Mouse (Mus musculus) kidney, embryonic 14.5 days (tissue): Measurements from ENCODE around the gene Mtcl1. TPM values are rescaled to one million over a fixed set of nuclear protein-coding genes. Genes with fewer than 3 reads are reported as not detected.

Experiments
- ATAC-seq: fragments of 200-750 bp; cut with Nextera tagmentation; 2 replicates; pipeline ENCODE4 v1.8.0; 2017; ENCODE audit warnings: moderate number of reproducible peaks, mild to moderate bottlenecking, moderate TSS enrichment, moderate library complexity; ENCODE audit not compliant: low FRiP score, low TSS enrichment
- H3K27ac ChIP-seq: fragments of 300-500 bp; sonication (generic); 2 replicates; pipeline ENCODE4 v1.5.1; 2014; ENCODE audit warnings: low read depth, mild to moderate bottlenecking, low read length, moderate library complexity, mixed read lengths
- H3K27me3 ChIP-seq: fragments of 300-500 bp; sonication (generic); 2 replicates; pipeline ENCODE4 v1.6.1; 2014; ENCODE audit warnings: mild to moderate bottlenecking, low read length; ENCODE audit not compliant: control insufficient read depth, insufficient read depth
- H3K36me3 ChIP-seq: fragments of 300-500 bp; sonication (generic); 2 replicates; pipeline ENCODE4 v1.6.1; 2014; ENCODE audit warnings: low read length, mixed read lengths; ENCODE audit not compliant: control insufficient read depth, insufficient read depth
- H3K4me1 ChIP-seq: fragments of 300-500 bp; sonication (generic); 2 replicates; pipeline ENCODE4 v1.6.1; 2014; ENCODE audit warnings: low read length, mixed read lengths; ENCODE audit not compliant: control insufficient read depth, insufficient read depth
- H3K4me2 ChIP-seq: fragments of 300-500 bp; sonication (generic); replicated peaks from 2 replicates; pipeline ENCODE4 v1.6.1; 2014; ENCODE audit warnings: low read depth, mild to moderate bottlenecking, low read length
- H3K4me3 ChIP-seq: fragments of 300-500 bp; sonication (generic); 2 replicates; pipeline ENCODE4 v1.5.1; 2014; ENCODE audit warnings: mild to moderate bottlenecking, low read length
- H3K9ac ChIP-seq: fragments of 300-500 bp; sonication (generic); 2 replicates; pipeline ENCODE4 v1.6.1; 2014; ENCODE audit warnings: low read depth, mild to moderate bottlenecking, low read length, moderate library complexity
- H3K9me3 ChIP-seq: fragments of 300-500 bp; sonication (generic); 2 replicates; pipeline ENCODE4 v1.6.1; 2016; ENCODE audit warnings: low read length; ENCODE audit not compliant: control insufficient read depth
- WGBS: fragments of 180-500 bp; shearing (Covaris S2); extraction: QIAGEN DNeasy Blood & Tissue Kit; methylation state at CpG from one replicate; pipeline ENCODE4 v1.1.7; 2014; 5-methylcytosine and 5-hydroxymethylcytosine counted together
- polyA plus RNA-seq: library from polyadenylated mRNA; unstranded; fragments of >200 nt; fragmentation: Nextera tagmentation; extraction: Ambion mirVana; gene quantifications from 2 replicates; pipeline ENCODE4 v1.2.1, GENCODE M21; 2014

Mtcl1 gene
- polyA plus RNA-seq, 1 experiment from 2014 or later, result 6.8 TPM

DNA sequence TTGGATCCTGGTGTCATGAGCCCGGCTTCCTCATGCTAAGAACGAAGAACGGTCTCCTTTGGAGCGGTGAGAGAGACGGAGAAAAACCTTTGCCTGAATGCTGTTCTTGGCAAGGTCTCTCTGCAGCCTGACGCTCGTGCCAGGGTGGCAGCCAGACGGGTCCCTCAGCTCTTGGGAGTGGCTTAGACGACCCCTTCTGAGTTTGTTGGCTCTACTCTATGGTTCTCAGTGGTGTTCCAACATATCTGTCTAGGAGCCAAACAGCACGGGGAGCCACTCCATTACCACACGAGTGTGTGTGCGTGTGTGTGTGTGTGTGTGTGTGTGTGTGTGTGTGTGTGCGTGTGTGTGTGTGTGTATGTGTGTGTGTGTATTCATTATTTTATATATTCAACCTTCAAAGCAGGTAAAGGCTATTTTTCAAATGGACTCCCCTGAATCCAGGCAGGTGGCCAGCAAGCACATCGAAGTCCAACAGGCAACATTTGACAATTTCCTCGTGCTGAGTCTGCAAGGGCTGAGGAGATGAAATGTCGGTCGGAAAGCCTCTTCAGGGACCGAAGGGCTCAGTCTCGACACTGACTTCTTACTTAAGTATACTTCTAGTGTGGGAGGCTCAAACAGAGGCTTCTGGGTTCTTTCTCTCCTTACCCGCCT lies 128.7 kb downstream of the Mtcl1 start:
- WGBS, result 84% methylated on average over 20 of the region's 20 CpGs
- H3K9me3 ChIP-seq, result no peaks in the 10 kb centered on the region
- no peak overlapping the region for H3K4me2 ChIP-seq
- H3K4me3 ChIP-seq, result no peak overlapping the region
- no peak overlapping the region for H3K27ac ChIP-seq
- H3K27me3 ChIP-seq, result no peaks in the 10 kb centered on the region
- no peaks in the 10 kb centered on the region for H3K4me1 ChIP-seq
- ATAC-seq, result no peak
- no peaks in the 10 kb centered on the region for H3K36me3 ChIP-seq
- H3K9ac ChIP-seq, result no peak overlapping the region

DNA sequence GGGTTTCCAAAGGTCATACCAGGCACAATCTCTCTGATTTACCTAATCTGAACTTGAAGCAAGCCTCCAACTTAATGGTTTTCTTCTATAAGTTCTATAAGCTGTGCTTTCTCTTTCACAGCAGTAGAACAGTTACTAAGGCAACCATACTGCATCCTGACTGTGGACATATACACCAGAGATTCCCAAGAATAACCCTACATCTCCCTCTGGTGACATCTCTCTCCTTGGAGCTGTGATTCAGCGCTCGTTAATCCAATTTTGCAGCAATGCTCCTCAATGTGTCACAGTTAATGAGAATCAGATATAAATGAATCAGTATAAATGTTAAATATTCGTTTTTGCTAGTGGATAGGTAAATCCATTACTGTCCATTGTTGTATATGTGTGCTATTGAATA lies 131.5 kb downstream of the Mtcl1 start:
- H3K27me3 ChIP-seq, result no peaks in the 10 kb centered on the region
- no peaks in the 10 kb centered on the region for H3K9me3 ChIP-seq
- H3K4me3 ChIP-seq, result no peak overlapping the region
- 96% methylated on average over 3 of the region's 3 CpGs for WGBS
- no peak overlapping the region for H3K9ac ChIP-seq
- no peak for ATAC-seq
- H3K4me2 ChIP-seq, result no peak overlapping the region
- no peaks in the 10 kb centered on the region for H3K36me3 ChIP-seq
- H3K27ac ChIP-seq, result no peak overlapping the region
- H3K4me1 ChIP-seq, result peaks cover 12% of the 10 kb centered on the region

DNA sequence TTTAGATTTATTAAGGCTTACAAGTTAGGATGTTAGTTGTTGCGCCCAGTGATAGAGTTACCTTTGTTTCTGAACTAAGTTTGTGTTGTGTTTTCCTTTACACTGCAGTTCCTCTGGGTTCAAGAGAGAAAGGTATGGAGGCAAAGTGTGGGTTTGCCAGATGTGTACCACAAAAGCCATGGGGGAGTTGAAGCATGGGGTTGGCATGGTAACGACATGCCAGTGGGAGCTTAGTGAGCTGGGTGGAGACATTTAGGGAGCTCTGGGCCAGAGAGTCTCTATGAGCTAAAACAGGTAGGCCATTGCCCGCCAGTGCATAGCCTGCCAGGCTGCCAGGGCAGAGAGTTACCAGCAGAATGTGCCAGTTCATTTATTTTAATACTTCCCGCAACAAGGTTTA lies 132.0 kb downstream of the Mtcl1 start:
- Histone ChIP-seq H3K27ac (no peak overlapping the region), H3K27me3 (no peaks in the 10 kb centered on the region), H3K9me3 (no peaks in the 10 kb centered on the region), H3K4me1 (peaks cover 12% of the 10 kb centered on the region), H3K9ac (no peak overlapping the region), H3K4me2 (no peak overlapping the region), H3K4me3 (no peak overlapping the region), H3K36me3 (no peaks in the 10 kb centered on the region)
- 94% methylated on average over 4 of the region's 4 CpGs for WGBS
- no peak for ATAC-seq

DNA sequence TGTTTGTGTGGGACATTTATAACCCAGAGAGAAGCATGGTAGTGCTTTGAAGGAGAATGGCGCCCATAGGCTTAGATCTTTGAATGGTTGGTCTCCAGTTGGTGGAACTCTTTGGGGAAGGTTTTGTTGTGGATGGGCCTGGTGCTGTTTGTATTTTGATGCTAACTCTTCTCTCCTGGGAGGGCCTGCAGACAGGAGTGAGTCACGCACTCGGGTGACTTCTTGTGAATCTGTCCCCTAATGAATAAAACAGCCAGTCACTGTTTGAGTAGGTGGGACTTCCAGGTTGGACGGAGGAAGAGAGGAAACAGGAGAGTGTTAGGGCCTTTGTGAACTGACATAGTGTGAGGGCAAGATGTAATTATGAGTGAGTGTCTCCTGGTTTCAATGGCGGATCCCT lies 132.4 kb downstream of the Mtcl1 start:
- H3K4me1 ChIP-seq, result peaks cover 12% of the 10 kb centered on the region
- H3K4me2 ChIP-seq, result no peak overlapping the region
- 84% methylated on average over 5 of the region's 5 CpGs for WGBS
- H3K27me3 ChIP-seq, result no peaks in the 10 kb centered on the region
- H3K9ac ChIP-seq, result no peak overlapping the region
- ATAC-seq, result no peak
- H3K27ac ChIP-seq, result no peak overlapping the region
- no peaks in the 10 kb centered on the region for H3K9me3 ChIP-seq
- H3K36me3 ChIP-seq, result no peaks in the 10 kb centered on the region
- H3K4me3 ChIP-seq, result no peak overlapping the region

DNA sequence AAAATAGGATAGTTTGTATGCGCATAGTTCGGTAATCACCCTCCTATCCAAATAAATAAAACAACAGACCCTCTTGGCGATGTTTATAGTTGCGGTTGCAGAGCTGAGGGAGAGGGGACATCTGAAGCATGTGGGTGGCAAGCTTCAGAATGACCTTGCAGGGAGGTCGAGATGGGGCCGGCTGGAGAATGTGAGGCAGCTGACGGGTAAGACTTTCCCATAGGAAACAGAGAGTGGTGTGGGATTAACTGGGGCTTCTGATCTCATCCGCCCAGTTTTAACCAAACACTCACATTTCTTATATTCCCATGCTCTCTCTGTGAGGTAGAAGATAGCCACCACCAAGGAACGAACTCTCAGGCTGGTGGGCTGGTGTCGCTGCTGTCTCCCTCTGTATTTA lies 134.1 kb downstream of the Mtcl1 start:
- 10% methylated on average over 10 of the region's 10 CpGs for WGBS
- ATAC-seq, result no peak
- H3K4me2 ChIP-seq, result peak overlapping the region; percentile 11; the same call in 1 of the 2 replicates

DNA sequence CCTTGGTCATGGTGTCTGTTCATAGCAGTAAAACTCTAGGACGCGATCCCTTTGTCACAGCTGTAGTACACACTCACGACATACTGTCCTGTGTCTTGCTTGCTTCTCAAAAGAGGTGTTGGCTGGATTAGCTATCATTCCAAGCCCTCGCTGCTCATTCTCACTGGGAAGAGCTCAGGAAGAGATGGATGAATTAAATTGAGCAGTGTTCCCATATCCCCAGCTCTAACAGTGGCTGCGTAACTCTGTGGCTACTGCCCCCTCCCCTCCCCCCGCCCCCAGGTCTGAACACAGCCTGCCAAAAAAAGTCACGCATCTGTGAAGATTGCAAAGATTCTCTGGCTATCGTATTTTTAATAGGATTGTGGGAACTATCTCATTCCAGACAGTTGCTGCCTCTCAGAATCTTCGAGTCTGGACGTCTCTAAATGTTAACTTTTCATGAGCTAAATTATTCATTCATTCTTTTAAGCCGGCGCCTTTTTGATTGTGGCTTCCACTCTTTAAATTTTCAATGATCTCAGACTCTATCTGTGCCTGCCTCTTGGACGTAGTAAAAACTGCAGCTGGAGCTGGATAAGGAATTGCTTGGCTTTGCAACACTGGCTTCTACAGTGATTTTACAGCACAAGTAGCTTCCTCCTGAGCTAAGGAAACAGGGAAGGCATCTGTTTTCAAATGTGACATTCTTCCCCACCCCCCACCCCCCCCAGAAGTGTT lies 134.8 kb downstream of the Mtcl1 start:
- Histone ChIP-seq H3K4me3 (no peak overlapping the region), H3K9ac (no peak overlapping the region), H3K4me2 (no peak overlapping the region; the same call in 1 of the 2 replicates), H3K36me3 (no peaks in the 10 kb centered on the region), H3K4me1 (peaks cover 12% of the 10 kb centered on the region), H3K27me3 (no peaks in the 10 kb centered on the region), H3K27ac (peak overlapping the region; percentile 37), H3K9me3 (no peaks in the 10 kb centered on the region)
- ATAC-seq, result no peak
- 57% methylated on average over 13 of the region's 13 CpGs for WGBS

More for the DNA sequence above, 134.1 kb downstream of the Mtcl1 start:
- H3K9me3 ChIP-seq, result no peaks in the 10 kb centered on the region
- no peak overlapping the region for H3K9ac ChIP-seq
- H3K27me3 ChIP-seq, result no peaks in the 10 kb centered on the region
- no peak overlapping the region for H3K4me3 ChIP-seq
- no peaks in the 10 kb centered on the region for H3K36me3 ChIP-seq
- peaks cover 12% of the 10 kb centered on the region for H3K4me1 ChIP-seq
- H3K27ac ChIP-seq, result peak overlapping the region; percentile 37

DNA sequence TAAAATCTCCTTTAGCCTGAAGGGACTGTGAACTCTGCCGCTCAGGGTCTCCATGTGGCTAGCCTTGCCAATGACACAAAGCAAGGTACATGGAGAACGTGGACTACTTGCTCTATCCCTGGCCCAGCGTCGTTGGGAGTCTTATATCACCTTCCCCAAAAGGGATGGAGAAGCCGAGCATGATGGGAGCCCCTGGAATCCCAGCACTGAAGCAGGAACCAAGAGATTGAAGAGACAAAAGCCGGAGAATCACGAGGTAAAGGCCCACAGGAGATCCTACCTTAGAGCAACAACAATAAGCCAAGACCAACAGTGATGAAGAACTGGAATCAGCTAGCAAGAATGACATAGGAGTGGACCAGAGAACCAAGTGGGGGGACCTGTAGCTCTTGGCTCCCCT lies 147.6 kb downstream of the Mtcl1 start:
- no peak overlapping the region for H3K4me3 ChIP-seq
- no peaks in the 10 kb centered on the region for H3K9me3 ChIP-seq
- no peaks in the 10 kb centered on the region for H3K4me1 ChIP-seq
- no peak overlapping the region for H3K27ac ChIP-seq
- no peaks in the 10 kb centered on the region for H3K36me3 ChIP-seq
- H3K4me2 ChIP-seq, result no peak overlapping the region
- no peak overlapping the region for H3K9ac ChIP-seq
- no peaks in the 10 kb centered on the region; the same call in 1 of the 2 replicates for H3K27me3 ChIP-seq
- 86% methylated on average over 7 of the region's 7 CpGs for WGBS
- ATAC-seq, result no peak

DNA sequence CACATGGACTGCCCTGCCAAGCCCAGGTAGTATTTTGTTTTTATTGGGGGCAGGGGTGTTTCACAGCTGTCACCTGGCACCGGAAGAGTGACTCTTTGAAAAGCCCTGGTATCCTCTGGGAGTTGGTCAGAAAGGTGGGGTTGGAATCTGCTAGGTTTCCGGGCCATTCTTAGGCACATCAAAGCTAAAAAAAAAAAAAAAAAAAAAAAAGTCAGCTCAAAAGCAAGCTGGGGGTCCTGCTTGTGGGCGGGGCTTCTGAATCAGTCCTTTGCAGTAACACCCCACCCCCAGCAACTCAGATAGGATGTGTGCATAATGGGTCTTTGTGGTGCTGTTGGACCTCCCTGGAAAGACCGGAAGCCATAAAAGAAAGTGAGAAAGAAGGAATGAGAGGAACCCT lies 148.3 kb downstream of the Mtcl1 start:
- H3K27me3 ChIP-seq, result no peaks in the 10 kb centered on the region; the same call in 1 of the 2 replicates
- no peaks in the 10 kb centered on the region for H3K4me1 ChIP-seq
- H3K4me2 ChIP-seq, result no peak overlapping the region
- ATAC-seq, result no peak
- H3K36me3 ChIP-seq, result no peaks in the 10 kb centered on the region
- WGBS, result 51% methylated on average over 4 of the region's 4 CpGs
- H3K9ac ChIP-seq, result no peak overlapping the region
- H3K27ac ChIP-seq, result no peak overlapping the region
- H3K9me3 ChIP-seq, result no peaks in the 10 kb centered on the region
- no peak overlapping the region for H3K4me3 ChIP-seq

DNA sequence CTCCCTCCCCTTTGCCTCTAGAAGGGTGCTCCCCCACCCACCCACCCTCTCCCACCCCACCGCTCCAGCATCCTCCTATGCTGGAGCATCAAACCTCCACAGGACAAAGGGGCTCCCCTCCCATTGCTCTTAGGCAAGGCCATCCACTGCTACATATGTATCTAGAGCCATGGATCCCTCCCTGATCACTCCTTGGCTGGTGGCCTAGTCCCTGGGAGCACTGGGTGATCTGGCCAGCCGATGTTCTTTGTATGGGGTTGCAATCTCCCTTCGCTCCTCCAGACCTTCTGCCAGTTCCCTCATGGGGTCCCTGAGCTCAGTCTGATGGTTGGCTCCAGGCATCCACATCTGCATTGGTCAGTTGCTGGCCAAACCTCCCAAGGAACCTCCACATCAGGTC lies 151.8 kb downstream of the Mtcl1 start:
- 82% methylated on average over 3 of the region's 3 CpGs for WGBS
- H3K4me3 ChIP-seq, result no peak overlapping the region

More for the DNA sequence above, 151.8 kb downstream of the Mtcl1 start:
- ATAC-seq, result no peak
- H3K36me3 ChIP-seq, result no peaks in the 10 kb centered on the region
- H3K9me3 ChIP-seq, result no peaks in the 10 kb centered on the region
- H3K4me1 ChIP-seq, result no peaks in the 10 kb centered on the region
- no peaks in the 10 kb centered on the region; the same call in 1 of the 2 replicates for H3K27me3 ChIP-seq
- H3K4me2 ChIP-seq, result no peak overlapping the region
- H3K27ac ChIP-seq, result no peak overlapping the region
- no peak overlapping the region for H3K9ac ChIP-seq
